Mouse (Mus musculus) heart, adult 2 months (tissue): ENCODE results near the gene Top2b.

Source experiments
- CTCF ChIP-seq: fragments of 200-600 bp; IDR thresholded peaks from 2 replicates; pipeline ENCODE4 v1.8.1; 2022; ENCODE audit warnings: antibody characterized with exemption, mild to moderate bottlenecking, moderate library complexity
- EP300 ChIP-seq: fragments of 200-500 bp; IDR thresholded peaks from 2 replicates; pipeline ENCODE4 v1.6.1; 2011; ENCODE audit warnings: low read depth, low read length, control low read depth; ENCODE audit not compliant: insufficient read depth
- POLR2A ChIP-seq: fragments of 200-500 bp; IDR thresholded peaks from 2 replicates; pipeline ENCODE4 v1.6.1; 2011; ENCODE audit warnings: mild to moderate bottlenecking, low read depth, low read length, control low read depth; ENCODE audit not compliant: insufficient read depth

DNA sequence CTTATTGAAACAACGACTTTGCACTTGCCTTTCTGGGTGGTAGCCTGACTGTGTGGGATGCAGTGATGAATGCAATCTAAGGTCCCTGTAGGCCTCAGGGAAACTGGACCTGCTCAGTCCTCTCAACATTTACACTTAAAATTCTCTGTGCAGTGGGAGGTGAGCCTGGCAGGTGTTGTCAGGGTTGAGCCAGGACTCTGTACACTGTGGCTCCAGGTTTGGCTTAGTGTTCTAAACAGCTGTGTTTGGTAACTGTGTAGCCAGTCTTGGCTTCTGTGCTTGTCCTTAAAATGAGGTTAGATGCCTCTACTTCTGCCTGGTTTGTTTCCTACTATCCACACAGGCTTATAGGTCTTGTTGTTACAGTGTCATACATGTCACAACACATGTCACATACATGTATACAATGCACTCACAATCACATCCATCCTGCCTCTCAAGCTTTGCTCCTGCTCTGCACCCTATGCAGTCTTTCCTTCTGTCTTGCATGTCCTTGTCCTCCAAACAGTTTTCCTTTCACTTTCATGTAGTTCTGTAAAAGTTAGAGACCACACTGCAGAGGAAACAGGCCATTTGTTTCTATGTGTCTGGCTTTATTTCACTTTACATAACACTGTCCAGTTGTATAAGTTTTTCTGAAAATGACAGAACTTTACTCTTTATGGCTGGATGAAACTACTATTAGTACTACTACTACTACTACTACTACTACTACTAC, 113.8 kb downstream of the Top2b start:
- no peak for TF ChIP-seq EP300
- TF ChIP-seq POLR2A = no peak
- TF ChIP-seq CTCF = no peak
